Mouse (Mus musculus) ES-E14 (cell line): ENCODE measurements around the gene C2cd4a. TPM values are rescaled to one million over a fixed set of nuclear protein-coding genes. Genes with fewer than 3 reads are reported as not detected.

Source experiments
- DNase-seq: peaks from one replicate; pipeline ENCODE4 v3.0.0-alpha.2; 2013; ENCODE audit warnings: low read depth, low spot score
- H3K27ac ChIP-seq: 2 replicates; pipeline ENCODE4 v1.5.1; 2012; ENCODE audit warnings: low read depth, mild to moderate bottlenecking, low read length, moderate library complexity, mixed read lengths; ENCODE audit not compliant: poor library complexity, insufficient read depth, severe bottlenecking
- H3K36me3 ChIP-seq: 2 replicates; pipeline ENCODE4 v1.6.1; 2012; ENCODE audit warnings: mild to moderate bottlenecking, low read length, moderate library complexity, mixed read lengths; ENCODE audit not compliant: control insufficient read depth, poor library complexity, insufficient read depth, severe bottlenecking
- H3K4me1 ChIP-seq, 2 experiments: fragments of 150-350 bp in 1 of 2; sonication (generic) in 1 of 2; 2 replicates each; pipeline ENCODE4 v1.6.1; 2012; ENCODE audit warnings: low read length in 2 of 2, mild to moderate bottlenecking in 1 of 2, mixed read lengths in 1 of 2; ENCODE audit not compliant: control insufficient read depth in 2 of 2, insufficient read depth in 2 of 2, poor library complexity in 1 of 2
- H3K4me3 ChIP-seq, 2 experiments: fragments of 150-350 bp in 1 of 2; sonication (generic) in 1 of 2; 2 replicates each; pipeline ENCODE4 v1.5.1; 2012; ENCODE audit warnings: low read length in 2 of 2, low read depth in 1 of 2, mild to moderate bottlenecking in 1 of 2, mixed read lengths in 1 of 2; ENCODE audit not compliant: insufficient read depth in 1 of 2, poor library complexity in 1 of 2, severe bottlenecking in 1 of 2
- H3K9ac ChIP-seq: 2 replicates; pipeline ENCODE4 v1.6.1; 2012; ENCODE audit warnings: low read depth, mild to moderate bottlenecking, low read length, mixed read lengths; ENCODE audit not compliant: poor library complexity, insufficient read depth, severe bottlenecking
- H3K9me3 ChIP-seq: fragments of 150-350 bp; sonication (generic); 2 replicates; pipeline ENCODE4 v1.6.1; 2012; ENCODE audit warnings: low read depth, mild to moderate bottlenecking, low read length; ENCODE audit not compliant: control insufficient read depth, insufficient read depth
- CHD2 ChIP-seq: IDR thresholded peaks from 2 replicates; pipeline ENCODE4 v1.6.1; 2014; ENCODE audit warnings: mild to moderate bottlenecking, low read depth, low read length, inconsistent platforms
- HCFC1 ChIP-seq: IDR thresholded peaks from 2 replicates; pipeline ENCODE4 v1.6.1; 2012; ENCODE audit warnings: low read length, inconsistent platforms, borderline replicate concordance; ENCODE audit not compliant: insufficient read depth
- MAFK ChIP-seq: IDR thresholded peaks from 2 replicates; pipeline ENCODE4 v1.6.1; 2014; ENCODE audit warnings: mild to moderate bottlenecking, low read depth, low read length, inconsistent platforms; ENCODE audit not compliant: insufficient read depth
- ZC3H11A ChIP-seq: IDR thresholded peaks from 2 replicates; pipeline ENCODE4 v1.6.1; 2012; ENCODE audit warnings: low read depth, mild to moderate bottlenecking, inconsistent platforms, low read length, borderline replicate concordance
- ZNF384 ChIP-seq: IDR thresholded peaks from 2 replicates; pipeline ENCODE4 v1.6.1; 2012; ENCODE audit warnings: low read depth, low read length, inconsistent platforms
- in situ Hi-C, 2 experiments: fragments of 600-800 bp; cut with MboI; formaldehyde crosslinking; loops; one replicate each; pipeline ENCODE4 v1.15.1; 2025; ENCODE audit warnings: low sequenced_read_pairs in 2 of 2, inconsistent platforms in 1 of 2; ENCODE audit not compliant: unreplicated experiment in 2 of 2
- total RNA-seq: library from RNA; depleted of rRNA; stranded (reverse); fragments of 300-350 nt; gene quantifications from 2 replicates; pipeline ENCODE4 v1.2.3, GENCODE M21; 2012

C2cd4a gene
- total RNA-seq, 1 experiment = not detected

- in situ Hi-C loops = no loop called here
- no peak for DNase-seq
- TF ChIP-seq MAFK (no peak), HCFC1 (no peak; the same call in 1 of the 2 replicates), ZC3H11A (no peak), ZNF384 (no peak), CHD2 (no peak)
Measured at GRCm38 (mm10) chr9:67831359-67832045, 628 bp downstream of the C2cd4a start.

GRCm38 (mm10) chr9:67830411-67831358, 1.4 kb downstream of the C2cd4a start:
- no peaks in the 10 kb centered on the region for H3K9me3 ChIP-seq
- no peak overlapping the region for H3K27ac ChIP-seq
- H3K4me3 ChIP-seq = peak overlapping the region; percentile 72 to 78
- H3K36me3 ChIP-seq = no peaks in the 10 kb centered on the region
- no peak for TF ChIP-seq HCFC1
- no peak for TF ChIP-seq MAFK
- DNase-seq = no peak
- peak overlapping the region; percentile 75 for H3K9ac ChIP-seq
- in situ Hi-C loops = no loop called here
- H3K4me1 ChIP-seq = peaks cover 2% of the 10 kb centered on the region in 2 experiments; a peak in 2 of 4 replicates

More at GRCm38 (mm10) chr9:67831359-67832045, 628 bp downstream of the C2cd4a start:
- H3K27ac ChIP-seq = no peak overlapping the region
- H3K4me1 ChIP-seq = peaks cover 2% of the 10 kb centered on the region in 2 experiments; a peak in 2 of 4 replicates
- no peaks in the 10 kb centered on the region for H3K9me3 ChIP-seq
- H3K36me3 ChIP-seq = no peaks in the 10 kb centered on the region
- peak overlapping the region; percentile 54 for H3K9ac ChIP-seq
- peak overlapping the region; percentile 72 to 78 for H3K4me3 ChIP-seq

DNA sequence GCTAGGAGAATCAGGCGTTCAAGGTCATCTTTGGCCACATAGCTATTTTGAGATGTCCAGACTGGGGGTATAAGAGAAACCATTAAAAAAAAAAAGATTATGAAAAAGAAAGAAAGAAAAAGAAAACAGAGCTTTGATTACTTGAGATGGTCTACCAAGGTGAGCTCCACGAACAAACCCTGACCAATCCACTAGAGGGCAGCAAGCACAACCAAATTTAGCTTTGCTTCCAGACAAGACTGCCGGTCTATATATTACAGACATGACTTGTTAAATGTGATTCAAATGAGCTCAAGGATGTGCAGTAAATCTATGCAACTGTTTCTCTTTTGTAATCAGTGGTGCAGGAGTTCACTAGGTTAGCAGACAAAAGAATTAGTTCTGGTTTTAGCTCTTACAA, 3.9 kb downstream of the C2cd4a start:
- TF ChIP-seq HCFC1 (no peak), ZNF384 (no peak), CHD2 (no peak), MAFK (no peak), ZC3H11A (no peak)
- no peak overlapping the region for H3K9ac ChIP-seq
- H3K4me3 ChIP-seq = no peak overlapping the region
- H3K27ac ChIP-seq = no peak overlapping the region
- H3K9me3 ChIP-seq = no peaks in the 10 kb centered on the region
- in situ Hi-C loops = no loop called here
- DNase-seq = no peak
- H3K4me1 ChIP-seq = peaks cover 2% of the 10 kb centered on the region in 2 experiments; a peak in 2 of 4 replicates
- H3K36me3 ChIP-seq = no peaks in the 10 kb centered on the region

- Histone ChIP-seq H3K36me3 (no peaks in the 10 kb centered on the region), H3K9ac (no peak overlapping the region), H3K27ac (no peak overlapping the region), H3K4me1 (no peaks in the 10 kb centered on the region), H3K4me3 (no peak overlapping the region), H3K9me3 (no peaks in the 10 kb centered on the region)
- TF ChIP-seq HCFC1 (no peak), ZNF384 (no peak), CHD2 (no peak), MAFK (no peak), ZC3H11A (no peak)
- in situ Hi-C loops = no loop called here
- DNase-seq = no peak
Measured at GRCm38 (mm10) chr9:67825527-67825926, 6.6 kb downstream of the C2cd4a start.
